Mouse (Mus musculus) lung, embryonic 15.5 days (tissue): ENCODE measurements around the gene Rflnb. TPM values are rescaled to one million over a fixed set of nuclear protein-coding genes. Genes with fewer than 3 reads are reported as not detected.

Experiments
- ATAC-seq: fragments of 200-750 bp; cut with Nextera tagmentation; 2 replicates; pipeline ENCODE4 v1.8.0; 2017; ENCODE audit warnings: moderate number of reproducible peaks, borderline replicate concordance; ENCODE audit not compliant: low FRiP score, low TSS enrichment; ENCODE audit errors: extremely low read depth
- H3K27ac ChIP-seq: fragments of 300-500 bp; sonication (generic); 2 replicates; pipeline ENCODE4 v1.5.1; 2015; ENCODE audit warnings: moderate library complexity, mild to moderate bottlenecking, inconsistent platforms
- H3K27me3 ChIP-seq: fragments of 300-500 bp; sonication (generic); 2 replicates; pipeline ENCODE4 v1.6.1; 2015; ENCODE audit warnings: inconsistent platforms
- H3K36me3 ChIP-seq: fragments of 300-500 bp; sonication (generic); 2 replicates; pipeline ENCODE4 v1.6.1; 2015; ENCODE audit warnings: inconsistent platforms
- H3K4me1 ChIP-seq: fragments of 300-500 bp; sonication (generic); 2 replicates; pipeline ENCODE4 v1.6.1; 2015; ENCODE audit warnings: inconsistent platforms
- H3K4me2 ChIP-seq: fragments of 300-500 bp; sonication (generic); 2 replicates; pipeline ENCODE4 v1.6.1; 2015; ENCODE audit warnings: inconsistent platforms, mild to moderate bottlenecking, moderate library complexity
- H3K4me3 ChIP-seq: fragments of 300-500 bp; sonication (generic); 2 replicates; pipeline ENCODE4 v1.5.1; 2015; ENCODE audit warnings: mild to moderate bottlenecking, inconsistent platforms
- H3K9ac ChIP-seq: fragments of 300-500 bp; sonication (generic); 2 replicates; pipeline ENCODE4 v1.6.1; 2015; ENCODE audit warnings: inconsistent platforms
- H3K9me3 ChIP-seq: fragments of 300-500 bp; sonication (generic); 2 replicates; pipeline ENCODE4 v1.6.1; 2016; ENCODE audit warnings: inconsistent platforms
- WGBS: fragments of 180-500 bp; shearing (Covaris S2); methylation state at CpG from one replicate; pipeline ENCODE4 v1.1.7; 2015; 5-methylcytosine and 5-hydroxymethylcytosine counted together
- polyA plus RNA-seq: library from polyadenylated mRNA; unstranded; fragments of >200 nt; fragmentation: Nextera tagmentation; extraction: Ambion mirVana; gene quantifications from 2 replicates; pipeline ENCODE4 v1.2.1, GENCODE M21; 2015

The Rflnb gene
- polyA plus RNA-seq, result 49.1 and 49.6 TPM in 2 replicates

DNA sequence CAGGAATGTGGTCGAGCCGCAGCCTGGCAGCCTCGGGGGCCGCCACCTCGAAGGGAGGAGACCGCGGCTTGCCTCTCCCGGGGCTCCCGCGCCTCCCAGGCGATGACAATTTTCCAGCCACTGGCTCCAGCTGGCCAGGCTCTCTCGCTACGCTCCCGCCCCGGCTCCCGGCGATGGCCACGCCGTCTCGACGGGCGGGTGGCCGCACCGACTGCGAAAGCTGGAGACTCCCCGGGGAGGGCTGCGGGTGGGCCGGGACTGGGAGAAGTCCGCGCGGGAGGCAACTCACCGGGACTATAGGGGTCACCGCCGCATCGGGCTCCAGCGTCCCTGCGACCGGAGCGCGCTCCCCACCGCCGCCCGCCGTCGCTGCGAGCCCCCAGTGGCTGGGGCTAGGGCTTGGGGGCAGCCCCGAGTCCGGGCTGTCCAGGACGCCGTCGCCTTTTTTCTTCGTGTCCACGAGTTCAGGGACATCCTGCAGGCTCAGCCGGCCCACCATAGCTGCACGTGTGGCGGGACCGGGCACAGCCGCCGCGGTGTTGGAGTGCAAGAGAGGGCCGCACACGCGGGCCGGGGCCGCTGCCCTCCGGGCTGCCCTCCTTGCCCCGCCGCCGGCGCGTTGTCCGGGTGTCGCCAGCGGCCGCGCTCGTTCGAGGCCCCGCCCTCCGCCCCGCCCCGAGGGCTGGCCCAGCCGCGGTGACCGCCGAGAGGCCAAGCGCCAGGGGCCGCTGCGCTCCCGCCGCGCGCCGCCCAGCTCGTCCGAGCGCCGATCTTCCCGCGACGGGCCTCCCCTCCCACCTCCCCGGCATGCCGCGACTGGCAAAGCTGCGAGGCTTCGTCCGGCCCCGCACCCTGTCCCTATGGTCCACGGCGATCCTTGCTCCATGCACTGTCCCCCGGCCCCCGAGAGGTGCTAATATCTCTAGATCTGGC lies at the start of gene Rflnb:
Gene Rflnb, minus strand, starts transcription at position 644 of the 933 bp plus-strand sequence.
- peaks cover 5% of the 10 kb centered on the region; the same call in 1 of the 2 replicates for H3K36me3 ChIP-seq
- peak within 1 kb of the TSS; percentile 80 for H3K4me3 ChIP-seq
- 1% methylated on average over 100 of the region's 112 CpGs for WGBS
- H3K9ac ChIP-seq, result peak within 1 kb of the TSS; percentile 68
- H3K27ac ChIP-seq, result peak within 1 kb of the TSS; percentile 76
- H3K4me1 ChIP-seq, result peaks cover 24% of the 10 kb centered on the region
- H3K4me2 ChIP-seq, result peak within 1 kb of the TSS; percentile 79
- no peaks in the 10 kb centered on the region for H3K9me3 ChIP-seq
- peak; percentile 93 for ATAC-seq
- H3K27me3 ChIP-seq, result no peaks in the 10 kb centered on the region

GRCm38 (mm10) chr11:76077341-76077740 lies 49.8 kb upstream of the Rflnb start:
- Histone ChIP-seq H3K4me2 (no peak overlapping the region), H3K9me3 (no peaks in the 10 kb centered on the region), H3K9ac (no peak overlapping the region), H3K27ac (no peak overlapping the region), H3K36me3 (peaks cover 4% of the 10 kb centered on the region; the same call in 1 of the 2 replicates), H3K4me1 (peaks cover 24% of the 10 kb centered on the region), H3K4me3 (no peak overlapping the region), H3K27me3 (no peaks in the 10 kb centered on the region)
- 82% methylated on average over 6 of the region's 6 CpGs for WGBS
- no peak for ATAC-seq

- Histone ChIP-seq H3K9me3 (no peaks in the 10 kb centered on the region), H3K4me3 (no peak overlapping the region), H3K36me3 (no peaks in the 10 kb centered on the region), H3K27ac (peak overlapping the region; percentile 7), H3K27me3 (no peaks in the 10 kb centered on the region), H3K4me2 (no peak overlapping the region), H3K9ac (no peak overlapping the region), H3K4me1 (peaks cover 24% of the 10 kb centered on the region)
- peak; percentile 62; the same call in 1 of the 2 replicates for ATAC-seq
- 29% methylated on average over 11 of the region's 11 CpGs for WGBS
These were observed 46.9 kb upstream of the Rflnb start for GRCm38 (mm10) chr11:76074296-76075093.

GRCm38 (mm10) chr11:76069816-76070215 lies 42.2 kb upstream of the Rflnb start:
- H3K36me3 ChIP-seq, result no peaks in the 10 kb centered on the region
- peaks cover 17% of the 10 kb centered on the region for H3K4me1 ChIP-seq
- no peak overlapping the region for H3K27ac ChIP-seq
- H3K4me3 ChIP-seq, result no peak overlapping the region
- H3K9me3 ChIP-seq, result no peaks in the 10 kb centered on the region
- H3K9ac ChIP-seq, result no peak overlapping the region
- no peaks in the 10 kb centered on the region for H3K27me3 ChIP-seq
- no peak overlapping the region for H3K4me2 ChIP-seq
- 64% methylated on average over 6 of the region's 6 CpGs for WGBS
- ATAC-seq, result no peak

GRCm38 (mm10) chr11:76066563-76067156 lies 39.1 kb upstream of the Rflnb start:
- Histone ChIP-seq H3K27me3 (no peaks in the 10 kb centered on the region), H3K36me3 (no peaks in the 10 kb centered on the region), H3K4me2 (no peak overlapping the region), H3K27ac (no peak overlapping the region), H3K9ac (no peak overlapping the region), H3K4me1 (no peaks in the 10 kb centered on the region), H3K4me3 (no peak overlapping the region), H3K9me3 (no peaks in the 10 kb centered on the region)
- no peak for ATAC-seq
- 80% methylated on average over 15 of the region's 15 CpGs for WGBS

DNA sequence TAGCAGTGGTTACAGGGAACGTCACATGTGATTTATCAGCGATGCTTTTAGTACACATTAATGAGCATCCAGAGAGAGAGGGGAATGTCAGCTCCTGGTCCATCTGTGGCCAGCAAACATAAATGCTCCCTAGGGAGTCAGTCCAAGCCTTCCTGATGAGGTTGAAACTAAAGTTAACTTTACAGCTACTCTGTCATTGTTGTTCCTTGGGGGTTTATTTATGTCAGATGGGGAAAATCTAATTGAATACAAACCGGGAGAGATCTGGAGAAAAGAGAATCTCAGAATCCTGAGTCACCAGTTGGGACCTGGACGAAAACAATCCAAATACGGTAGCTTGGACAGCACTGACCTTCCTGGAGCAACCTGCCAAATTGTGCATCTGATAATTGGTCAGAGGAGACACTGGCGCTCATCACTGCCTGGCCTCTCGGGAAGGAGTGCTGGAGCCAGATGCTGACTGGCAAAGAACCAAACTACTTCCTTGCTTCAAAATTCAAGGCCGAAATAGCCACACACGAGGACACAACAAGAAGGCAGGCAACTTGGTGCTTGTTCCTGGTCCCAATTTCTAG lies 38.0 kb upstream of the Rflnb start:
- Histone ChIP-seq H3K27me3 (no peaks in the 10 kb centered on the region), H3K9me3 (no peaks in the 10 kb centered on the region), H3K27ac (no peak overlapping the region), H3K9ac (no peak overlapping the region), H3K4me2 (no peak overlapping the region), H3K4me3 (no peak overlapping the region), H3K4me1 (peaks cover 3% of the 10 kb centered on the region; the same call in 1 of the 2 replicates), H3K36me3 (0 out of 2 replicates have a peak, but pooled peaks cover 5% of the 10 kb centered on the region)
- no peak for ATAC-seq
- WGBS, result 60% methylated on average over 9 of the region's 9 CpGs

DNA sequence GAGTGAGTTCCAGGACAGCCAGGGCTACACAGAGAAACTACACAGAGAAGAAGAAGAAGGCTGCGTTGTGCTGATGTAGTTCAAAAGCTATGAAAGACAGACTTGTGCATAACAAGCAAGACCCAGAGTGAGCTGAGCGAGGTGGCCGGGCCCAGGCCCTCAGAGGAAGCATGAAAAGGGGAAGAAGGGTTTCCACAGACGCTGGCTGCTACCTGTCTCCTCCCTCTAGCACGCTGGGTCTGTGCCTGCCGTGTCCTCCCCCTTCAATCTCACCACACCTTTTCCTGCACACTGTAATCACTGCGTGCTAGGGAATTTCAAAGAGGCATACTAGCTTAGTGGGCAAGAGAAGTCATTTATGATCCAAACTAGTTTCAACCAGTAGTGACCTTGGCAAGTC lies 36.8 kb upstream of the Rflnb start:
- H3K36me3 ChIP-seq, result 0 out of 2 replicates have a peak, but pooled peaks cover 5% of the 10 kb centered on the region
- WGBS, result 79% methylated on average over 7 of the region's 7 CpGs
- no peaks in the 10 kb centered on the region for H3K9me3 ChIP-seq
- peaks cover 15% of the 10 kb centered on the region for H3K4me1 ChIP-seq
- no peak for ATAC-seq
- no peak overlapping the region for H3K4me2 ChIP-seq
- no peak overlapping the region for H3K27ac ChIP-seq
- H3K9ac ChIP-seq, result no peak overlapping the region
- H3K27me3 ChIP-seq, result no peaks in the 10 kb centered on the region
- no peak overlapping the region for H3K4me3 ChIP-seq

DNA sequence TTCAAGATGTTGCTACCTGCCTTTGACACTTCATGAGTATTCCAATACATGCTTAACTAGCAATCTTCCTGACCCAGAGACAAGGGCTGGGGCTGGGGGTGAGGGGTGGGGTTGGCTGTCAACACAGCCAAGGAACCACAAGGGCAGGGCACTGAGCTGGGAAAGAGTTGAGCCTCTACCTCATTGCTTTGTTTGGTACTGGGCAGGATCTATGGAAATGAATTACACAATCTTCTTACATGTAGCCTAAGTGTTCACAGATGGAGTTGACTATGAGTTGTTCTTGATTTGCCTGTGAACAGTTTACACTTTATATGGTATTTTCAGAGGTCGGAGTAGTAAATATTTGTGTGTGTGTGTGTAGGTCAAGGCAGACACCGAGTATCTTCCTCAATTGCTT lies 33.3 kb upstream of the Rflnb start:
- H3K27ac ChIP-seq, result peak overlapping the region; percentile 65; the same call in 1 of the 2 replicates
- whole genome bisulfite sequencing, result 85% methylated on average over 2 of the region's 2 CpGs

DNA sequence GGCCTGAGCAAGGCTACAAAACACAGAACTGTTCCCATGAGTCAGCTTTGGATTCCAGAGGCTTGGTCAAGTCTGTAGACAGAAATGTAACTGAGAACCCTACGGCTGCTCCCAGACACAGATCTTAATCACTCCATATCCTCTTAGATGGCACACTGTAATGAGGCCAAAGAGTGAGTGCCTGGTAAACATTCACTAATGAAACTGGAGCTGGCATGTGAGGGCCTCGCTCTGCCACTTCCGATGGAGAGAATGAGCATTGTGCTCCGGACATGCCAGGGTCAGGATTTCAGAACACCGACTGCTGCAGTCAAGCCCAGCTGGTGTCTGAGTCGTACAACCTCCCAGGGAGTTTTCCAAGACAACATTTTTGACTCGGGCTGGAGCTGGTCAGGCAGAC lies 32.4 kb upstream of the Rflnb start:
- H3K27ac ChIP-seq, result peak overlapping the region; percentile 65
- H3K4me3 ChIP-seq, result no peak overlapping the region
- no peaks in the 10 kb centered on the region for H3K27me3 ChIP-seq
- 18% methylated on average over 7 of the region's 7 CpGs for WGBS
- H3K4me1 ChIP-seq, result peaks cover 17% of the 10 kb centered on the region
- no peaks in the 10 kb centered on the region for H3K9me3 ChIP-seq
- no peak overlapping the region for H3K4me2 ChIP-seq
- 0 out of 2 replicates have a peak, but pooled peaks cover 5% of the 10 kb centered on the region for H3K36me3 ChIP-seq
- ATAC-seq, result no peak
- no peak overlapping the region for H3K9ac ChIP-seq

More for the DNA sequence above, 33.3 kb upstream of the Rflnb start:
- Histone ChIP-seq H3K4me1 (peaks cover 17% of the 10 kb centered on the region), H3K27me3 (no peaks in the 10 kb centered on the region), H3K9me3 (no peaks in the 10 kb centered on the region), H3K9ac (no peak overlapping the region), H3K36me3 (0 out of 2 replicates have a peak, but pooled peaks cover 5% of the 10 kb centered on the region), H3K4me3 (no peak overlapping the region), H3K4me2 (no peak overlapping the region)
- ATAC-seq, result no peak

GRCm38 (mm10) chr11:76056487-76056886 lies 28.9 kb upstream of the Rflnb start:
- H3K9me3 ChIP-seq, result no peaks in the 10 kb centered on the region
- H3K4me2 ChIP-seq, result no peak overlapping the region
- 18% methylated on average over 3 of the region's 3 CpGs for WGBS
- H3K27me3 ChIP-seq, result no peaks in the 10 kb centered on the region
- ATAC-seq, result no peak
- 0 out of 2 replicates have a peak, but pooled peaks cover 3% of the 10 kb centered on the region for H3K36me3 ChIP-seq
- no peak overlapping the region for H3K27ac ChIP-seq
- H3K4me3 ChIP-seq, result no peak overlapping the region
- H3K4me1 ChIP-seq, result peaks cover 22% of the 10 kb centered on the region
- no peak overlapping the region for H3K9ac ChIP-seq

DNA sequence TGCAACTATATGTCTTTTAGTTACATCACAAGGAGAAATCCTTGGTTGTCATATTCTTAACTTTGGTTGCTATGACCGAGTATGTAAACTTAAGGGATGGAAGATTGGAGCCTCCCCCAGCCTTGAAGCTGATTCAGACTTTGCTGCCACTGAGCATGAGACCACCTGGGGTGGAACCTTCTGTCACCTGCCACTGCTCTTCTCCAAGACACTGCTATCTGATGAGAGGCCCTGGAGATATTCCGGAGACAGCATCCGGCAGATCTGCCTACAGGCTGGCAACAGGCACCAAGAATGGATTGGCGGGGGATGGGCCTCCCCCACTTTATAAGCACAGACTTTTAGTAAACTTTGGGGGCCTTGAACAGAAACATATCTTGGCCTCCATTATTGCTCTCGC lies 24.9 kb upstream of the Rflnb start:
- Histone ChIP-seq H3K4me2 (no peak overlapping the region), H3K27ac (no peak overlapping the region), H3K9ac (no peak overlapping the region), H3K9me3 (no peaks in the 10 kb centered on the region), H3K4me3 (no peak overlapping the region), H3K27me3 (no peaks in the 10 kb centered on the region), H3K36me3 (no peaks in the 10 kb centered on the region), H3K4me1 (peaks cover 9% of the 10 kb centered on the region)
- WGBS, result 77% methylated on average over 5 of the region's 5 CpGs
- no peak for ATAC-seq
